Mouse (Mus musculus): Measurements from ENCODE around the gene Uba5. TPM values are rescaled to one million over a fixed set of nuclear protein-coding genes. Genes with fewer than 3 reads are reported as not detected.

Gene Uba5
- polyA plus RNA-seq, 1 experiment from 2014 or later: 68.8 TPM

GRCm38 (mm10) chr9:104040362-104040761 is 22.6 kb downstream of the Uba5 start, which contains the start of gene Gm28305:
Gm28305 (plus strand) TSS chr9:104040662.
- no peaks in the 10 kb centered on the region for H3K4me1 ChIP-seq
- 70% methylated on average over 2 of the region's 2 CpGs for WGBS
- ATAC-seq (replicated peaks): no peak
- no peak within 1 kb of the TSS for H3K9ac ChIP-seq (replicated peaks)
- H3K27me3 ChIP-seq: no peaks in the 10 kb centered on the region
- peaks cover 7% of the 10 kb centered on the region; the same call in 1 of the 2 replicates for H3K36me3 ChIP-seq
- H3K4me2 ChIP-seq (replicated peaks): no peak within 1 kb of the TSS
- H3K4me3 ChIP-seq: no peak within 1 kb of the TSS
- no peaks in the 10 kb centered on the region for H3K9me3 ChIP-seq
- H3K27ac ChIP-seq (replicated peaks): no peak within 1 kb of the TSS

GRCm38 (mm10) chr9:104039742-104040141 is 23.2 kb downstream of the Uba5 start:
- WGBS: 86% methylated on average over 4 of the region's 4 CpGs
- peaks cover 4% of the 10 kb centered on the region; the same call in 1 of the 2 replicates for H3K36me3 ChIP-seq
- ATAC-seq (replicated peaks): no peak

GRCm38 (mm10) chr9:104039031-104039695 is 23.8 kb downstream of the Uba5 start:
- no peak overlapping the region for H3K9ac ChIP-seq (replicated peaks)
- no peaks in the 10 kb centered on the region for H3K9me3 ChIP-seq
- H3K27ac ChIP-seq (replicated peaks): no peak overlapping the region
- H3K4me1 ChIP-seq: no peaks in the 10 kb centered on the region
- no peak for ATAC-seq (replicated peaks)
- H3K27me3 ChIP-seq: no peaks in the 10 kb centered on the region
- no peak overlapping the region for H3K4me2 ChIP-seq (replicated peaks)
- no peak overlapping the region for H3K4me3 ChIP-seq
- WGBS: 93% methylated on average over 21 of the region's 21 CpGs
- H3K36me3 ChIP-seq: no peaks in the 10 kb centered on the region

More at GRCm38 (mm10) chr9:104039742-104040141, 23.2 kb downstream of the Uba5 start:
- H3K9me3 ChIP-seq: no peaks in the 10 kb centered on the region
- no peaks in the 10 kb centered on the region for H3K4me1 ChIP-seq
- no peak overlapping the region for H3K4me3 ChIP-seq
- H3K4me2 ChIP-seq (replicated peaks): no peak overlapping the region
- H3K27me3 ChIP-seq: no peaks in the 10 kb centered on the region
- no peak overlapping the region for H3K9ac ChIP-seq (replicated peaks)
- no peak overlapping the region for H3K27ac ChIP-seq (replicated peaks)

- H3K9ac ChIP-seq (replicated peaks): no peak overlapping the region
- H3K4me1 ChIP-seq: no peaks in the 10 kb centered on the region
- no peak overlapping the region for H3K4me3 ChIP-seq
- no peak for ATAC-seq (replicated peaks)
- H3K9me3 ChIP-seq: no peaks in the 10 kb centered on the region
- WGBS: 93% methylated on average over 13 of the region's 13 CpGs
- no peaks in the 10 kb centered on the region for H3K36me3 ChIP-seq
- H3K27me3 ChIP-seq: no peaks in the 10 kb centered on the region
- no peak overlapping the region for H3K27ac ChIP-seq (replicated peaks)
- H3K4me2 ChIP-seq (replicated peaks): no peak overlapping the region
Measured at GRCm38 (mm10) chr9:104038266-104038665, 24.7 kb downstream of the Uba5 start.

- Histone ChIP-seq H3K4me2 (replicated peaks) (no peak overlapping the region), H3K4me1 (no peaks in the 10 kb centered on the region), H3K27ac (replicated peaks) (no peak overlapping the region), H3K4me3 (no peak overlapping the region), H3K36me3 (no peaks in the 10 kb centered on the region), H3K9ac (replicated peaks) (no peak overlapping the region), H3K27me3 (no peaks in the 10 kb centered on the region), H3K9me3 (no peaks in the 10 kb centered on the region)
- no peak for ATAC-seq (replicated peaks)
- WGBS: 53% methylated on average over 24 of the region's 24 CpGs
Measured at GRCm38 (mm10) chr9:104035261-104036015, 27.5 kb downstream of the Uba5 start.

- WGBS: 77% methylated on average over 6 of the region's 6 CpGs
- no peak overlapping the region for H3K27ac ChIP-seq (replicated peaks)
- no peaks in the 10 kb centered on the region for H3K9me3 ChIP-seq
- no peak overlapping the region for H3K4me3 ChIP-seq
- H3K4me2 ChIP-seq (replicated peaks): no peak overlapping the region
- no peaks in the 10 kb centered on the region for H3K4me1 ChIP-seq
- no peak for ATAC-seq (replicated peaks)
- H3K27me3 ChIP-seq: no peaks in the 10 kb centered on the region
- no peak overlapping the region for H3K9ac ChIP-seq (replicated peaks)
- H3K36me3 ChIP-seq: no peaks in the 10 kb centered on the region
Measured at GRCm38 (mm10) chr9:104034718-104035117, 28.2 kb downstream of the Uba5 start.

GRCm38 (mm10) chr9:104034231-104034630 is 28.7 kb downstream of the Uba5 start:
- Histone ChIP-seq H3K4me3 (no peak overlapping the region), H3K9me3 (no peaks in the 10 kb centered on the region), H3K4me1 (no peaks in the 10 kb centered on the region), H3K9ac (replicated peaks) (no peak overlapping the region), H3K27me3 (no peaks in the 10 kb centered on the region), H3K4me2 (replicated peaks) (no peak overlapping the region), H3K36me3 (no peaks in the 10 kb centered on the region), H3K27ac (replicated peaks) (no peak overlapping the region)
- no peak for ATAC-seq (replicated peaks)
- WGBS: 85% methylated on average over 8 of the region's 8 CpGs

GRCm38 (mm10) chr9:104029861-104030260 is 33.1 kb downstream of the Uba5 start:
- Histone ChIP-seq H3K27me3 (no peaks in the 10 kb centered on the region), H3K9me3 (no peaks in the 10 kb centered on the region), H3K4me3 (no peak overlapping the region), H3K36me3 (peaks cover 17% of the 10 kb centered on the region), H3K9ac (replicated peaks) (no peak overlapping the region), H3K27ac (replicated peaks) (no peak overlapping the region), H3K4me2 (replicated peaks) (no peak overlapping the region), H3K4me1 (no peaks in the 10 kb centered on the region)
- WGBS: 90% methylated on average over 11 of the region's 11 CpGs
- no peak for ATAC-seq (replicated peaks)

- no peak for ATAC-seq (replicated peaks)
- no peak overlapping the region for H3K27ac ChIP-seq (replicated peaks)
- no peak overlapping the region for H3K4me3 ChIP-seq
- no peaks in the 10 kb centered on the region for H3K9me3 ChIP-seq
- 97% methylated on average over 8 of the region's 8 CpGs for WGBS
- H3K27me3 ChIP-seq: no peaks in the 10 kb centered on the region
- no peak overlapping the region for H3K4me2 ChIP-seq (replicated peaks)
- no peak overlapping the region for H3K9ac ChIP-seq (replicated peaks)
- peaks cover 19% of the 10 kb centered on the region for H3K36me3 ChIP-seq
- H3K4me1 ChIP-seq: no peaks in the 10 kb centered on the region
Measured at GRCm38 (mm10) chr9:104027186-104027585, 35.7 kb downstream of the Uba5 start.

- Histone ChIP-seq H3K4me3 (no peak overlapping the region), H3K9me3 (no peaks in the 10 kb centered on the region), H3K36me3 (0 out of 2 replicates have a peak, but pooled peaks cover 4% of the 10 kb centered on the region), H3K4me2 (replicated peaks) (no peak overlapping the region), H3K27me3 (no peaks in the 10 kb centered on the region), H3K9ac (replicated peaks) (no peak overlapping the region), H3K27ac (replicated peaks) (no peak overlapping the region), H3K4me1 (no peaks in the 10 kb centered on the region)
- whole genome bisulfite sequencing: 92% methylated on average over 10 of the region's 10 CpGs
- ATAC-seq (replicated peaks): no peak
Measured at GRCm38 (mm10) chr9:104021026-104021425, 41.9 kb downstream of the Uba5 start.

- Histone ChIP-seq H3K9me3 (no peaks in the 10 kb centered on the region), H3K36me3 (no peaks in the 10 kb centered on the region), H3K27me3 (no peaks in the 10 kb centered on the region), H3K4me1 (no peaks in the 10 kb centered on the region), H3K4me2 (replicated peaks) (no peak overlapping the region), H3K9ac (replicated peaks) (no peak overlapping the region), H3K27ac (replicated peaks) (no peak overlapping the region), H3K4me3 (no peak overlapping the region)
- WGBS: 42% methylated on average over 1 of the region's 1 CpGs
- ATAC-seq (replicated peaks): no peak
Measured at GRCm38 (mm10) chr9:104014526-104014925, 48.4 kb downstream of the Uba5 start.

GRCm38 (mm10) chr9:104002913-104003330 is 60.0 kb downstream of the Uba5 start:
- ATAC-seq (replicated peaks): peak; percentile 69
- WGBS: under 1% methylated on average over 37 of the region's 37 CpGs

More at GRCm38 (mm10) chr9:104002913-104003330, 60.0 kb downstream of the Uba5 start:
- Histone ChIP-seq H3K27ac (replicated peaks) (peak overlapping the region; percentile 79), H3K4me1 (peaks cover 17% of the 10 kb centered on the region), H3K4me3 (peak overlapping the region; percentile 71), H3K9me3 (no peaks in the 10 kb centered on the region), H3K9ac (replicated peaks) (peak overlapping the region; percentile 63), H3K27me3 (no peaks in the 10 kb centered on the region; the same call in 1 of the 2 replicates), H3K4me2 (replicated peaks) (peak overlapping the region; percentile 59), H3K36me3 (no peaks in the 10 kb centered on the region)

Data from forebrain, embryonic 15.5 days (tissue).